Mouse (Mus musculus) forebrain, embryonic 15.5 days (tissue): ENCODE results near the gene BC024063. TPM values are rescaled to one million over a fixed set of nuclear protein-coding genes. Genes with fewer than 3 reads are reported as not detected.
"Not testable (repeated sequence)": the region's sequence is repeated elsewhere in the genome, so short reads cannot be mapped to it uniquely, and the experiment has no call there.

Source experiments
- ATAC-seq: fragments of 200-750 bp; cut with Nextera tagmentation; replicated peaks from 2 replicates; pipeline ENCODE4 v1.8.0; 2017; ENCODE audit warnings: mild to moderate bottlenecking, moderate TSS enrichment, moderate library complexity
- H3K27ac ChIP-seq: fragments of 300-500 bp; sonication (generic); replicated peaks from 2 replicates; pipeline ENCODE4 v1.5.1; 2015; ENCODE audit warnings: mild to moderate bottlenecking, inconsistent platforms
- H3K27me3 ChIP-seq: fragments of 300-500 bp; sonication (generic); 2 replicates; pipeline ENCODE4 v1.6.1; 2015; ENCODE audit warnings: inconsistent platforms
- H3K36me3 ChIP-seq: fragments of 300-500 bp; sonication (generic); 2 replicates; pipeline ENCODE4 v1.6.1; 2015; ENCODE audit warnings: mild to moderate bottlenecking, inconsistent platforms
- H3K4me1 ChIP-seq: fragments of 300-500 bp; sonication (generic); 2 replicates; pipeline ENCODE4 v1.6.1; 2015; ENCODE audit warnings: inconsistent platforms
- H3K4me2 ChIP-seq: fragments of 300-500 bp; sonication (generic); replicated peaks from 2 replicates; pipeline ENCODE4 v1.6.1; 2015; ENCODE audit warnings: mild to moderate bottlenecking, inconsistent platforms
- H3K4me3 ChIP-seq: fragments of 300-500 bp; sonication (generic); 2 replicates; pipeline ENCODE4 v1.5.1; 2015; ENCODE audit warnings: mild to moderate bottlenecking, inconsistent platforms
- H3K9ac ChIP-seq: fragments of 300-500 bp; sonication (generic); replicated peaks from 2 replicates; pipeline ENCODE4 v1.6.1; 2015; ENCODE audit warnings: mild to moderate bottlenecking, inconsistent platforms
- H3K9me3 ChIP-seq: fragments of 300-500 bp; sonication (generic); 2 replicates; pipeline ENCODE4 v1.6.1; 2016; ENCODE audit warnings: inconsistent platforms
- WGBS: fragments of 180-500 bp; shearing (Covaris S2); methylation state at CpG from one replicate; pipeline ENCODE4 v1.1.7; 2015; ENCODE audit warnings: mixed read lengths; 5-methylcytosine and 5-hydroxymethylcytosine counted together
- polyA plus RNA-seq: library from polyadenylated mRNA; unstranded; fragments of >200 nt; fragmentation: Nextera tagmentation; extraction: Ambion mirVana; gene quantifications from 2 replicates; pipeline ENCODE4 v1.2.1, GENCODE M21; 2015

Gene BC024063
- polyA plus RNA-seq: 7.0 and 8.5 TPM in 2 replicates

- H3K36me3 ChIP-seq, H3K4me1 ChIP-seq, H3K27me3 ChIP-seq, H3K9me3 ChIP-seq: not testable (repeated sequence)
- Histone ChIP-seq H3K27ac (peak within 1 kb of the TSS; percentile 95), H3K4me2 (peak within 1 kb of the TSS; percentile 40), H3K9ac (peak within 1 kb of the TSS; percentile 70), H3K4me3 (peak within 1 kb of the TSS; percentile 51)
- 19% methylated on average over 42 of the region's 42 CpGs for WGBS
- ATAC-seq: peak; percentile 99
Observed at GRCm38 (mm10) chr10:82082728-82083621, at the start of gene BC024063. Gene BC024063, plus strand, starts transcription at chr10:82083353.

GRCm38 (mm10) chr10:82042191-82042590 is 41.0 kb upstream of the BC024063 start:
- Histone ChIP-seq H3K9ac (no peak overlapping the region), H3K4me1 (peaks cover 2% of the 10 kb centered on the region; the same call in 1 of the 2 replicates), H3K27me3 (no peaks in the 10 kb centered on the region), H3K4me3 (no peak overlapping the region), H3K27ac (no peak overlapping the region), H3K9me3 (0 out of 2 replicates have a peak, but pooled peaks cover 8% of the 10 kb centered on the region), H3K4me2 (no peak overlapping the region), H3K36me3 (no peaks in the 10 kb centered on the region)
- WGBS: 64% methylated on average over 2 of the region's 2 CpGs
- ATAC-seq: no peak

- Histone ChIP-seq H3K9me3 (peaks cover 30% of the 10 kb centered on the region), H3K4me2 (no peak overlapping the region), H3K36me3 (peaks cover 13% of the 10 kb centered on the region; the same call in 1 of the 2 replicates), H3K9ac (no peak overlapping the region), H3K27ac (no peak overlapping the region), H3K27me3 (no peaks in the 10 kb centered on the region), H3K4me3 (no peak overlapping the region), H3K4me1 (peaks cover 10% of the 10 kb centered on the region)
- WGBS: 87% methylated on average over 3 of the region's 3 CpGs
- ATAC-seq: no peak
Observed at GRCm38 (mm10) chr10:82046603-82047002, 36.5 kb upstream of the BC024063 start.

GRCm38 (mm10) chr10:82047597-82048459 is 35.3 kb upstream of the BC024063 start, which contains the start of gene Zfp873:
Gene Zfp873, plus strand, starts transcription at chr10:82048123.
- peak within 1 kb of the TSS; percentile 78 for H3K4me3 ChIP-seq
- H3K4me2 ChIP-seq: peak within 1 kb of the TSS; percentile 46
- H3K36me3 ChIP-seq: peaks cover 23% of the 10 kb centered on the region; the same call in 1 of the 2 replicates
- peak within 1 kb of the TSS; percentile 90 for H3K9ac ChIP-seq
- ATAC-seq: peak; percentile 100
- H3K27ac ChIP-seq: peak within 1 kb of the TSS; percentile 98
- peaks cover 39% of the 10 kb centered on the region for H3K9me3 ChIP-seq
- H3K4me1 ChIP-seq: peaks cover 10% of the 10 kb centered on the region
- 10% methylated on average over 35 of the region's 35 CpGs for WGBS
- H3K27me3 ChIP-seq: no peaks in the 10 kb centered on the region

- Histone ChIP-seq H3K4me1 (peaks cover 10% of the 10 kb centered on the region), H3K9ac (peak overlapping the region; percentile 90), H3K9me3 (peaks cover 45% of the 10 kb centered on the region), H3K36me3 (peaks cover 27% of the 10 kb centered on the region), H3K27ac (peak overlapping the region; percentile 98), H3K4me2 (peak overlapping the region; percentile 46), H3K4me3 (peak overlapping the region; percentile 78)
- 31% methylated on average over 10 of the region's 10 CpGs for WGBS
- not testable (repeated sequence) for H3K27me3 ChIP-seq
- ATAC-seq: peak; percentile 49; the same call in 1 of the 2 replicates
Observed at GRCm38 (mm10) chr10:82048460-82048804, 34.7 kb upstream of the BC024063 start.

GRCm38 (mm10) chr10:82083622-82083971 is 444 bp downstream of the BC024063 start:
- Histone ChIP-seq H3K4me3 (peak overlapping the region; percentile 51), H3K9ac (peak overlapping the region; percentile 70; the same call in 1 of the 2 replicates), H3K27ac (peak overlapping the region; percentile 95), H3K4me2 (peak overlapping the region; percentile 40)
- not testable (repeated sequence) for ATAC-seq, H3K9me3 ChIP-seq, H3K27me3 ChIP-seq, H3K4me1 ChIP-seq, H3K36me3 ChIP-seq
- WGBS: 19% methylated on average over 14 of the region's 14 CpGs

GRCm38 (mm10) chr10:82117206-82117605 is 34.1 kb downstream of the BC024063 start:
- H3K4me1 ChIP-seq: no peaks in the 10 kb centered on the region
- peaks cover 3% of the 10 kb centered on the region for H3K36me3 ChIP-seq
- no peak overlapping the region for H3K27ac ChIP-seq
- no peak overlapping the region for H3K4me2 ChIP-seq
- WGBS: 84% methylated on average over 3 of the region's 3 CpGs
- no peak overlapping the region for H3K4me3 ChIP-seq
- H3K27me3 ChIP-seq: no peaks in the 10 kb centered on the region
- no peak for ATAC-seq
- peaks cover 59% of the 10 kb centered on the region for H3K9me3 ChIP-seq
- H3K9ac ChIP-seq: no peak overlapping the region

- peak within 1 kb of the TSS; percentile 94 for H3K27ac ChIP-seq
- ATAC-seq: peak; percentile 100
- peaks cover 46% of the 10 kb centered on the region for H3K9me3 ChIP-seq
- no peaks in the 10 kb centered on the region for H3K27me3 ChIP-seq
- peak within 1 kb of the TSS; percentile 78 for H3K9ac ChIP-seq
- H3K36me3 ChIP-seq: peaks cover 13% of the 10 kb centered on the region; the same call in 1 of the 2 replicates
- 2% methylated on average over 41 of the region's 41 CpGs for WGBS
- peak within 1 kb of the TSS; percentile 79 for H3K4me3 ChIP-seq
- peaks cover 9% of the 10 kb centered on the region for H3K4me1 ChIP-seq
- H3K4me2 ChIP-seq: peak within 1 kb of the TSS; percentile 51
Observed at GRCm38 (mm10) chr10:82127850-82128401, 44.8 kb downstream of the BC024063 start, which contains the start of gene AU041133. Gene AU041133, plus strand, starts transcription at chr10:82128013.

- H3K27ac ChIP-seq: no peak overlapping the region
- H3K27me3 ChIP-seq: no peaks in the 10 kb centered on the region
- no peak for ATAC-seq
- H3K4me3 ChIP-seq: no peak overlapping the region
- no peak overlapping the region for H3K9ac ChIP-seq
- H3K36me3 ChIP-seq: peaks cover 58% of the 10 kb centered on the region
- peaks cover 46% of the 10 kb centered on the region for H3K9me3 ChIP-seq
- no peaks in the 10 kb centered on the region for H3K4me1 ChIP-seq
- no peak overlapping the region for H3K4me2 ChIP-seq
- WGBS: 95% methylated on average over 1 of the region's 1 CpGs
Observed at GRCm38 (mm10) chr10:82145282-82145681, 62.1 kb downstream of the BC024063 start.

GRCm38 (mm10) chr10:82147571-82147970 is 64.4 kb downstream of the BC024063 start:
- Histone ChIP-seq H3K4me2 (no peak overlapping the region), H3K4me3 (no peak overlapping the region), H3K36me3 (peaks cover 74% of the 10 kb centered on the region), H3K9me3 (peaks cover 66% of the 10 kb centered on the region), H3K9ac (no peak overlapping the region), H3K4me1 (no peaks in the 10 kb centered on the region), H3K27ac (no peak overlapping the region), H3K27me3 (no peaks in the 10 kb centered on the region)
- no peak for ATAC-seq
- 86% methylated on average over 4 of the region's 4 CpGs for WGBS
